Mouse (Mus musculus): ENCODE results near the gene Glis3. TPM values are rescaled to one million over a fixed set of nuclear protein-coding genes. Genes with fewer than 3 reads are reported as not detected.

Gene Glis3
- polyA plus RNA-seq, 1 experiment from 2014 or later: 2.0 TPM

GRCm38 (mm10) chr19:28617191-28617590 lies 62.7 kb downstream of the Glis3 start:
- ATAC-seq (no peak), DNase-seq (ENCODE audit: low spot score) (no peak)
- Histone ChIP-seq H3K4me3 (ENCODE audit: low read depth, low read length) (no peak overlapping the region), H3K4me1 (ENCODE audit: insufficient read depth, low read depth, low read length) (no peaks in the 10 kb centered on the region), H3K36me3 (ENCODE audit: insufficient read depth, low read length) (no peaks in the 10 kb centered on the region), H3K27me3 (replicated peaks; ENCODE audit: insufficient read depth, low read length) (no peaks in the 10 kb centered on the region), H3K9me3 (ENCODE audit: low read length) (no peaks in the 10 kb centered on the region), H3K9ac (replicated peaks; ENCODE audit: low read depth) (no peak overlapping the region), H3K4me2 (replicated peaks; ENCODE audit: low read depth, low read length) (no peak overlapping the region), H3K27ac (ENCODE audit: low read length) (no peak overlapping the region)
- WGBS: 89% methylated on average over 8 of the region's 8 CpGs
- TF ChIP-seq EP300 (IDR thresholded peaks at IDR 0.05): no peak
- TF ChIP-seq CTCF (IDR thresholded peaks at IDR 0.05): no peak

GRCm38 (mm10) chr19:28616487-28616886 lies 63.4 kb downstream of the Glis3 start:
- Histone ChIP-seq H3K4me1 (ENCODE audit: insufficient read depth, low read depth, low read length) (no peaks in the 10 kb centered on the region), H3K4me3 (ENCODE audit: low read depth, low read length) (no peak overlapping the region), H3K4me2 (replicated peaks; ENCODE audit: low read depth, low read length) (no peak overlapping the region), H3K27ac (ENCODE audit: low read length) (no peak overlapping the region), H3K36me3 (ENCODE audit: insufficient read depth, low read length) (no peaks in the 10 kb centered on the region), H3K9me3 (ENCODE audit: low read length) (no peaks in the 10 kb centered on the region), H3K9ac (replicated peaks; ENCODE audit: low read depth) (no peak overlapping the region), H3K27me3 (replicated peaks; ENCODE audit: insufficient read depth, low read length) (no peaks in the 10 kb centered on the region)
- no peak for ATAC-seq
- DNase-seq (ENCODE audit: low spot score): no peak
- no peak for TF ChIP-seq EP300 (IDR thresholded peaks at IDR 0.05)
- TF ChIP-seq CTCF (IDR thresholded peaks at IDR 0.05): no peak
- WGBS: 90% methylated on average over 1 of the region's 1 CpGs

DNA sequence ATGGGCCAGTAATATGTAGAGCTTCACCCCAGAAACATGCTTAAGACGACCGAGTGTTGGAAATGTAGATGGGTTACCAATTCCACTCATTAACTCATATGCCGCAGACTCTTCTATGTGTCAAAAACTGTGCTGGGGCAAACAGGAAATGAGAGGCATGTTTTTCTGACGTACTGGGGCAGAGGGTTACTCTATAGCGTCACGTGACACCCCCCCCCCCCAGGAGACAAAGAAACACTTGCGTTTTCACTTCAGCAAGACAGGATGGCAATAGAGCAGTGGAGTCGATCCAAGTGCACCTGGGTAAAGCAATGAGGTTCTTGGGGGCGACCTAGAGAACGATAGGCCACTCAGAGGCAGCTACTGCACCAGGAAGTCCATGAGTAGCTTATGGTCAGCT lies 67.6 kb downstream of the Glis3 start:
- Histone ChIP-seq H3K27me3 (replicated peaks; ENCODE audit: insufficient read depth, low read length) (no peaks in the 10 kb centered on the region), H3K9ac (replicated peaks; ENCODE audit: low read depth) (no peak overlapping the region), H3K27ac (ENCODE audit: low read length) (no peak overlapping the region), H3K9me3 (ENCODE audit: low read length) (no peaks in the 10 kb centered on the region), H3K4me1 (ENCODE audit: insufficient read depth, low read depth, low read length) (no peaks in the 10 kb centered on the region), H3K4me3 (ENCODE audit: low read depth, low read length) (no peak overlapping the region), H3K4me2 (replicated peaks; ENCODE audit: low read depth, low read length) (no peak overlapping the region), H3K36me3 (ENCODE audit: insufficient read depth, low read length) (no peaks in the 10 kb centered on the region)
- WGBS: 77% methylated on average over 10 of the region's 10 CpGs
- DNase-seq (ENCODE audit: low spot score): no peak
- no peak for TF ChIP-seq CTCF (IDR thresholded peaks at IDR 0.05)
- TF ChIP-seq EP300 (IDR thresholded peaks at IDR 0.05): no peak
- no peak for ATAC-seq

- Histone ChIP-seq H3K9me3 (ENCODE audit: low read length) (no peaks in the 10 kb centered on the region), H3K27ac (ENCODE audit: low read length) (no peak overlapping the region), H3K4me1 (ENCODE audit: insufficient read depth, low read depth, low read length) (no peaks in the 10 kb centered on the region), H3K27me3 (replicated peaks; ENCODE audit: insufficient read depth, low read length) (no peaks in the 10 kb centered on the region), H3K9ac (replicated peaks; ENCODE audit: low read depth) (no peak overlapping the region), H3K4me3 (ENCODE audit: low read depth, low read length) (no peak overlapping the region), H3K36me3 (ENCODE audit: insufficient read depth, low read length) (no peaks in the 10 kb centered on the region), H3K4me2 (replicated peaks; ENCODE audit: low read depth, low read length) (no peak overlapping the region)
- DNase-seq (ENCODE audit: low spot score) (peak; percentile 21), ATAC-seq (peak; percentile 32; the same call in 1 of the 2 replicates)
- 48% methylated on average over 5 of the region's 5 CpGs for WGBS
- TF ChIP-seq CTCF (IDR thresholded peaks at IDR 0.05) (no peak), EP300 (IDR thresholded peaks at IDR 0.05) (no peak)
These were observed 71.1 kb downstream of the Glis3 start for GRCm38 (mm10) chr19:28608747-28609146.

GRCm38 (mm10) chr19:28608277-28608676 lies 71.6 kb downstream of the Glis3 start:
- Histone ChIP-seq H3K4me3 (ENCODE audit: low read depth, low read length) (no peak overlapping the region), H3K9me3 (ENCODE audit: low read length) (no peaks in the 10 kb centered on the region), H3K27me3 (replicated peaks; ENCODE audit: insufficient read depth, low read length) (no peaks in the 10 kb centered on the region), H3K4me1 (ENCODE audit: insufficient read depth, low read depth, low read length) (no peaks in the 10 kb centered on the region), H3K36me3 (ENCODE audit: insufficient read depth, low read length) (no peaks in the 10 kb centered on the region), H3K4me2 (replicated peaks; ENCODE audit: low read depth, low read length) (no peak overlapping the region), H3K9ac (replicated peaks; ENCODE audit: low read depth) (no peak overlapping the region), H3K27ac (ENCODE audit: low read length) (no peak overlapping the region)
- ATAC-seq (peak; percentile 21; the same call in 1 of the 2 replicates), DNase-seq (ENCODE audit: low spot score) (peak; percentile 18)
- TF ChIP-seq EP300 (IDR thresholded peaks at IDR 0.05): no peak
- TF ChIP-seq CTCF (IDR thresholded peaks at IDR 0.05): no peak
- WGBS: 72% methylated on average over 6 of the region's 6 CpGs

DNA sequence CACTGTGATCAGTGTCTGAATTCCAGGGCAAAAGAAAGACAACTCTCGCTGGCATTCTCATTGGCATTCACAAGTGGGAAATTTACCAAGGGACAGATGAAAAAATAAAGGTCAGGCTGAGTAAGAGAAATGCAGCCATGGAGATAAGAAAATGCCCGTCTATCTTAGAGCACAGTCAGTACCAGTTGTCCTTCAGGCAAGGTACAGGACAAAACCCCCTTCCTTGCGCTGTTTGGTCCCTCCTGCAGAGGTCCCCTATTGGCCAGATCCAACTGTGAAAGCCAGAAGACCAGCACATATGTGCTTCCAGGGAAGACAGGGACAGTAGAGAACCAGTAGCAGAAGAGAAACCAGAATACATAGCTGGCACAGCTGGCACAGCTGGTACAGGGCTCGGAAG lies 79.0 kb downstream of the Glis3 start:
- WGBS: 70% methylated on average over 4 of the region's 4 CpGs
- no peaks in the 10 kb centered on the region for H3K36me3 ChIP-seq (ENCODE audit: insufficient read depth, low read length)
- no peak for TF ChIP-seq CTCF (IDR thresholded peaks at IDR 0.05)
- TF ChIP-seq EP300 (IDR thresholded peaks at IDR 0.05): no peak
- no peak overlapping the region for H3K9ac ChIP-seq (replicated peaks; ENCODE audit: low read depth)
- no peaks in the 10 kb centered on the region for H3K27me3 ChIP-seq (replicated peaks; ENCODE audit: insufficient read depth, low read length)
- no peak overlapping the region for H3K4me2 ChIP-seq (replicated peaks; ENCODE audit: low read depth, low read length)
- H3K9me3 ChIP-seq (ENCODE audit: low read length): no peaks in the 10 kb centered on the region
- no peak for DNase-seq (ENCODE audit: low spot score)
- no peak overlapping the region for H3K4me3 ChIP-seq (ENCODE audit: low read depth, low read length)
- ATAC-seq: no peak
- H3K27ac ChIP-seq (ENCODE audit: low read length): no peak overlapping the region
- H3K4me1 ChIP-seq (ENCODE audit: insufficient read depth, low read depth, low read length): no peaks in the 10 kb centered on the region

DNA sequence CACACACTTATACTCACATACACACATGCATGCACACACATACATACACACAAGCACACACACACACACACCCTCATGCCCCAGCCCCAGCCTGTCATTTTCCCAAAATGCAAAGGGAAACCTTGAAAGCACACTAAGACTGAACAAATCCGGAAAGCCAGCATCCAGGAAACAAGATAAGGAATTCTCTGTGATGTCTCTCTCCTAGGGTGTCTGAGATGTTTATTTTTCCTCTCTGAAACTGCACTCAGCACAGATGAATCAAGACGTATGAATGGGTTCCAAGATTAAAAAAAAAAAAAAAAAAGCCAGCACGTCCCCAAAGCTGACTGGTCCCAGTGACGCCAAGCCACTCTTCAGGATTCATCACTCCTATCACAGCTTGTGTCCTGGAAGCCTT lies 85.7 kb downstream of the Glis3 start:
- H3K9me3 ChIP-seq (ENCODE audit: low read length): no peaks in the 10 kb centered on the region
- peak; percentile 40 for DNase-seq (ENCODE audit: low spot score)
- H3K36me3 ChIP-seq (ENCODE audit: insufficient read depth, low read length): no peaks in the 10 kb centered on the region
- H3K4me1 ChIP-seq (ENCODE audit: insufficient read depth, low read depth, low read length): peaks cover 5% of the 10 kb centered on the region; the same call in 1 of the 2 replicates
- TF ChIP-seq CTCF (IDR thresholded peaks at IDR 0.05) (no peak), EP300 (IDR thresholded peaks at IDR 0.05) (peak; percentile 56)
- no peak overlapping the region for H3K9ac ChIP-seq (replicated peaks; ENCODE audit: low read depth)
- no peaks in the 10 kb centered on the region for H3K27me3 ChIP-seq (replicated peaks; ENCODE audit: insufficient read depth, low read length)
- H3K4me2 ChIP-seq (replicated peaks; ENCODE audit: low read depth, low read length): no peak overlapping the region
- WGBS: 14% methylated on average over 4 of the region's 4 CpGs
- H3K4me3 ChIP-seq (ENCODE audit: low read depth, low read length): no peak overlapping the region
- H3K27ac ChIP-seq (ENCODE audit: low read length): no peak overlapping the region
- peak; percentile 49; the same call in 1 of the 2 replicates for ATAC-seq
